In the genomic region with DNA sequence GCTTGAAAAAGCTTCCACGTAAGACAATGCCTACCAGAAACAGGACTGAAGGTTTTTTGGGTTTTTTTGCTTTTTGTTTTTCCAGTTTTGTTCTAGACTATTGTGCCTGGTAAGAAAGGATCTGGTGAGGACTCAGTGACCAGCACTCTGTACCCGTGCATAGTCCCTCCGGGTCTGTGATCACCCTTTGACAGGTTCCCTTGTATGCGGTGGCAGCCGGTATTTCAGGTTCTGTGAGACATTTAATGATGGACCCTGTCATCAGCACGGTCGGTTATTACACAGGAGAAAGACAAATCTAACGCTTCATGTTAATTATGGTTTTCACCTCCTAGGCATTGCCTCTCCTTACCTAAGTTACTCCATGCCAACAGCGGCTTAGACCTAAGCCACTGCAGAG, we compare ENCODE assay signal across 18 mouse cellular contexts.
"Had no signal": no experiment of that assay in that cellular context is flagged by ENCODE, and none has a peak within 500 bp of the region (broad histone marks: within the 10 kb centered on the region; RNA-seq: fewer than 3 reads in every experiment).

No protein-coding gene starts in this region.

- H3K4me3 ChIP-seq: layer of hippocampus, adult 2 months; limb, embryonic 10.5 days; limb, embryonic 13.5 days; liver, embryonic 12.5 days; liver, embryonic 15.5 days; lung, embryonic 15.5 days; megakaryocyte, embryonic 14.5 days; midbrain, embryonic 10.5 days; midbrain, embryonic 13.5 days had no signal

- H3K27ac ChIP-seq: layer of hippocampus, adult 2 months; limb, embryonic 10.5 days; limb, embryonic 13.5 days; liver, embryonic 12.5 days; liver, embryonic 15.5 days; lung, embryonic 15.5 days; midbrain, embryonic 10.5 days; midbrain, embryonic 13.5 days had no signal

- H3K4me1 ChIP-seq: limb, embryonic 10.5 days; liver, embryonic 12.5 days; liver, embryonic 15.5 days; lung, embryonic 15.5 days; megakaryocyte, embryonic 14.5 days; midbrain, embryonic 13.5 days had no signal

- H3K9ac ChIP-seq: limb, embryonic 13.5 days; liver, embryonic 12.5 days; liver, embryonic 15.5 days; lung, embryonic 15.5 days; midbrain, embryonic 13.5 days had no signal

- H3K4me2 ChIP-seq: limb, embryonic 13.5 days; liver, embryonic 12.5 days; liver, embryonic 15.5 days; lung, embryonic 15.5 days; midbrain, embryonic 13.5 days had no signal

- H3K36me3 ChIP-seq: limb, embryonic 10.5 days; limb, embryonic 13.5 days; liver, embryonic 12.5 days; liver, embryonic 15.5 days; lung, embryonic 15.5 days; midbrain, embryonic 10.5 days; midbrain, embryonic 13.5 days had no signal

- H3K27me3 ChIP-seq: limb, embryonic 13.5 days; liver, embryonic 12.5 days; liver, embryonic 15.5 days; lung, embryonic 15.5 days; midbrain, embryonic 13.5 days had no signal

- DNase-seq: kidney, adult 9 months; kidney, postnatal 14 days; layer of hippocampus, adult 9-11 months; liver; lung, adult 18-20 months; lung, postnatal 10 days; lung, postnatal 36 days; thymus, adult 18-20 months; thymus, postnatal 36 days had no signal

- ATAC-seq: liver, embryonic 12.5 days; midbrain, embryonic 13.5 days had no signal

- H3K9me3 ChIP-seq: limb, embryonic 10.5 days; limb, embryonic 13.5 days; liver, embryonic 12.5 days; liver, embryonic 15.5 days; lung, embryonic 15.5 days; megakaryocyte, embryonic 14.5 days; midbrain, embryonic 10.5 days; midbrain, embryonic 13.5 days had no signal
